ENCODE assay signal across 7 mouse cellular contexts in genomic region chr6:128437731-128438316, GRCm38 (mm10). TPM values are rescaled to one million over a fixed set of nuclear protein-coding genes. Genes with fewer than 3 reads are reported as not detected.
DNase-seq lines count a peak whose midpoint lies in the region; ATAC-seq and TF ChIP-seq lines count a peak whose summit lies in the region.

No protein-coding gene starts in this region.

- no peaks in the 10 kb centered on the region for H3K9me3 ChIP-seq in forebrain, postnatal 0 days (ENCODE audit: low read length)
- H3K9me3 ChIP-seq in hindbrain, embryonic 14.5 days (ENCODE audit: control insufficient read depth, low read length), result no peaks in the 10 kb centered on the region
- no peaks in the 10 kb centered on the region for H3K9me3 ChIP-seq in limb, embryonic 12.5 days
- H3K9me3 ChIP-seq in midbrain, embryonic 13.5 days, result no peaks in the 10 kb centered on the region

- no peaks in the 10 kb centered on the region for H3K27me3 ChIP-seq in cerebellum, adult 2 months (ENCODE audit: control insufficient read depth, insufficient read depth, low read length)
- no peaks in the 10 kb centered on the region for H3K27me3 ChIP-seq in forebrain, postnatal 0 days (ENCODE audit: insufficient read depth, low read length)
- H3K27me3 ChIP-seq in hindbrain, embryonic 14.5 days (ENCODE audit: control insufficient read depth, insufficient read depth, low read length), result no peaks in the 10 kb centered on the region
- no peaks in the 10 kb centered on the region for H3K27me3 ChIP-seq in limb, embryonic 12.5 days
- peaks cover 6% of the 10 kb centered on the region; the same call in 1 of the 2 replicates for H3K27me3 ChIP-seq in midbrain, embryonic 13.5 days
- H3K27me3 ChIP-seq in small intestine, adult 2 months (ENCODE audit: control insufficient read depth, insufficient read depth, low read length), result no peaks in the 10 kb centered on the region

- peaks cover 22% of the 10 kb centered on the region for H3K4me1 ChIP-seq in cerebellum, adult 2 months (ENCODE audit: control insufficient read depth, insufficient read depth, low read length)
- peaks cover 4% of the 10 kb centered on the region for H3K4me1 ChIP-seq in forebrain, postnatal 0 days (ENCODE audit: insufficient read depth)
- peaks cover 8% of the 10 kb centered on the region for H3K4me1 ChIP-seq in hindbrain, embryonic 14.5 days (replicated peaks; ENCODE audit: control insufficient read depth, insufficient read depth, low read length)
- H3K4me1 ChIP-seq in limb, embryonic 12.5 days (replicated peaks), result peaks cover 20% of the 10 kb centered on the region
- H3K4me1 ChIP-seq in midbrain, embryonic 13.5 days (replicated peaks), result peaks cover 23% of the 10 kb centered on the region
- H3K4me1 ChIP-seq in small intestine, adult 2 months (ENCODE audit: control insufficient read depth, insufficient read depth, insufficient read length, low read length), result peaks cover 19% of the 10 kb centered on the region; the same call in 1 of the 2 replicates

- ATAC-seq in forebrain, postnatal 0 days, result peak; percentile 73
- peak; percentile 73 for ATAC-seq in hindbrain, embryonic 14.5 days (ENCODE audit: low FRiP score)
- peak; percentile 37 for ATAC-seq in limb, embryonic 12.5 days (ENCODE audit: insufficient number of reproducible peaks, insufficient read depth, low FRiP score, low TSS enrichment, low read depth)
- ATAC-seq in midbrain, embryonic 13.5 days, result peak; percentile 80

- peak; percentile 67 for DNase-seq in R1 (ENCODE audit: low read depth, low spot score)
- peak; percentile 74 to 81 for DNase-seq in cerebellum, adult 2 months
- peak; percentile 77 for DNase-seq in forebrain, postnatal 0 days
- DNase-seq in hindbrain, embryonic 14.5 days (ENCODE audit: low spot score), result peak; percentile 65

- no peak for TF ChIP-seq CTCF in cerebellum, adult 2 months (IDR thresholded peaks at IDR 0.05; ENCODE audit: borderline replicate concordance, insufficient read depth, low read depth, low read length)
- no peak for TF ChIP-seq CTCF in forebrain, postnatal 0 days (IDR thresholded peaks at IDR 0.05; ENCODE audit: low read depth)
- TF ChIP-seq CTCF in small intestine, adult 2 months (IDR thresholded peaks at IDR 0.05; ENCODE audit: extremely low read depth, insufficient read length, insufficient replicate concordance, low read depth, low read length), result no peak

- peaks cover 35% of the 10 kb centered on the region for H3K36me3 ChIP-seq in forebrain, postnatal 0 days (ENCODE audit: insufficient read depth)
- H3K36me3 ChIP-seq in hindbrain, embryonic 14.5 days (replicated peaks; ENCODE audit: control insufficient read depth, insufficient read depth), result peaks cover 36% of the 10 kb centered on the region
- H3K36me3 ChIP-seq in limb, embryonic 12.5 days, result peaks cover 39% of the 10 kb centered on the region
- H3K36me3 ChIP-seq in midbrain, embryonic 13.5 days, result peaks cover 38% of the 10 kb centered on the region
- H3K36me3 ChIP-seq in small intestine, adult 2 months (ENCODE audit: control insufficient read depth, insufficient read depth, low read length), result peaks cover 28% of the 10 kb centered on the region

- peak; percentile 35; the same call in 1 of the 2 replicates for TF ChIP-seq POLR2A in cerebellum, adult 2 months (IDR thresholded peaks at IDR 0.05; ENCODE audit: borderline replicate concordance, insufficient read depth, low read length)
- no peak for TF ChIP-seq POLR2A in small intestine, adult 2 months (IDR thresholded peaks at IDR 0.05; ENCODE audit: low read depth, low read length)

- peak overlapping the region; percentile 60 for H3K27ac ChIP-seq in cerebellum, adult 2 months (ENCODE audit: insufficient read depth, low read length)
- H3K27ac ChIP-seq in forebrain, postnatal 0 days (ENCODE audit: low read depth, low read length), result peak overlapping the region; percentile 92
- peak overlapping the region; percentile 96 for H3K27ac ChIP-seq in hindbrain, embryonic 14.5 days
- peak overlapping the region; percentile 96 for H3K27ac ChIP-seq in limb, embryonic 12.5 days
- H3K27ac ChIP-seq in midbrain, embryonic 13.5 days, result peak overlapping the region; percentile 96
- peak overlapping the region; percentile 75 for H3K27ac ChIP-seq in small intestine, adult 2 months (ENCODE audit: insufficient read depth, low read depth, low read length)

- H3K9ac ChIP-seq in forebrain, postnatal 0 days, result peak overlapping the region; percentile 97
- H3K9ac ChIP-seq in hindbrain, embryonic 14.5 days, result peak overlapping the region; percentile 98
- peak overlapping the region; percentile 98 for H3K9ac ChIP-seq in limb, embryonic 12.5 days (replicated peaks)
- peak overlapping the region; percentile 98 for H3K9ac ChIP-seq in midbrain, embryonic 13.5 days (replicated peaks)

- H3K4me2 ChIP-seq in forebrain, postnatal 0 days (ENCODE audit: low read depth), result peak overlapping the region; percentile 61
- H3K4me2 ChIP-seq in hindbrain, embryonic 14.5 days (replicated peaks), result peak overlapping the region; percentile 70
- H3K4me2 ChIP-seq in limb, embryonic 12.5 days, result peak overlapping the region; percentile 71
- H3K4me2 ChIP-seq in midbrain, embryonic 13.5 days (replicated peaks), result peak overlapping the region; percentile 75

- H3K4me3 ChIP-seq in cerebellum, adult 2 months (replicated peaks; ENCODE audit: insufficient read depth, low read depth, low read length), result peak overlapping the region; percentile 92
- peak overlapping the region; percentile 98 for H3K4me3 ChIP-seq in forebrain, postnatal 0 days (ENCODE audit: low read depth, low read length)
- peak overlapping the region; percentile 97 for H3K4me3 ChIP-seq in hindbrain, embryonic 14.5 days (replicated peaks; ENCODE audit: low read length)
- peak overlapping the region; percentile 97 for H3K4me3 ChIP-seq in limb, embryonic 12.5 days (replicated peaks)
- H3K4me3 ChIP-seq in midbrain, embryonic 13.5 days (replicated peaks), result peak overlapping the region; percentile 74
- H3K4me3 ChIP-seq in small intestine, adult 2 months (ENCODE audit: low read depth, low read length), result peak overlapping the region; percentile 93

- WGBS in cerebellum, adult 2 months, result under 1% methylated on average over 52 of the region's 52 CpGs
- 1% methylated on average over 50 of the region's 52 CpGs for WGBS in forebrain, postnatal 0 days
- WGBS in hindbrain, embryonic 14.5 days, result 0% methylated on average over 43 of the region's 52 CpGs
- under 1% methylated on average over 52 of the region's 52 CpGs for WGBS in limb, embryonic 12.5 days
- 0% methylated on average over 48 of the region's 52 CpGs for WGBS in midbrain, embryonic 13.5 days
- WGBS in small intestine, adult 2 months, result under 1% methylated on average over 52 of the region's 52 CpGs

RNA-seq across cellular contexts. Expression of gene Fkbp4, which starts 0.7 kb away (rescaled TPM):
- polyA plus RNA-seq in cerebellum, adult 2 months (2012; rRNA removed), result 249 and 256 TPM in 2 replicates
- 201 and 235 TPM in 2 replicates for total RNA-seq in forebrain, postnatal 0 days (2014; rRNA removed)
- polyA plus RNA-seq in forebrain, postnatal 0 days (2015; fragmentation: Nextera tagmentation; extraction: Ambion mirVana), result 253 and 276 TPM in 2 replicates
- polyA plus RNA-seq in hindbrain, embryonic 14.5 days (2014; fragmentation: Nextera tagmentation; extraction: Ambion mirVana), result 293 and 307 TPM in 2 replicates
- polyA plus RNA-seq in limb, embryonic 12.5 days (2016; fragmentation: Nextera tagmentation; extraction: Ambion mirVana), result 548 and 573 TPM in 2 replicates
- 430 and 454 TPM in 2 replicates for polyA plus RNA-seq in midbrain, embryonic 13.5 days (2015; fragmentation: Nextera tagmentation; extraction: Ambion mirVana)
- 52.9 and 105 TPM in 2 replicates for polyA plus RNA-seq in small intestine, adult 2 months (2012; rRNA removed)

RNA-seq across cellular contexts. Expression of gene Itfg2, which starts 13.1 kb away (rescaled TPM):
- polyA plus RNA-seq in cerebellum, adult 2 months (2012; rRNA removed), result 48.1 and 52.5 TPM in 2 replicates
- total RNA-seq in forebrain, postnatal 0 days (2014; rRNA removed), result 25.3 and 57.6 TPM in 2 replicates
- polyA plus RNA-seq in forebrain, postnatal 0 days (2015; fragmentation: Nextera tagmentation; extraction: Ambion mirVana), result 28.1 and 33.7 TPM in 2 replicates
- 36.0 and 39.4 TPM in 2 replicates for polyA plus RNA-seq in hindbrain, embryonic 14.5 days (2014; fragmentation: Nextera tagmentation; extraction: Ambion mirVana)
- polyA plus RNA-seq in limb, embryonic 12.5 days (2016; fragmentation: Nextera tagmentation; extraction: Ambion mirVana), result 35.9 and 39.3 TPM in 2 replicates
- polyA plus RNA-seq in midbrain, embryonic 13.5 days (2015; fragmentation: Nextera tagmentation; extraction: Ambion mirVana), result 43.6 and 48.7 TPM in 2 replicates
- polyA plus RNA-seq in small intestine, adult 2 months (2012; rRNA removed), result 16.1 and 16.2 TPM in 2 replicates

RNA-seq across cellular contexts. Expression of gene Nrip2, which starts 38.7 kb away (rescaled TPM):
- 52.2 and 59.6 TPM in 2 replicates for polyA plus RNA-seq in cerebellum, adult 2 months (2012; rRNA removed)
- total RNA-seq in forebrain, postnatal 0 days (2014; rRNA removed), result 7.1 and 8.5 TPM in 2 replicates
- polyA plus RNA-seq in forebrain, postnatal 0 days (2015; fragmentation: Nextera tagmentation; extraction: Ambion mirVana), result 5.5 and 7.4 TPM in 2 replicates
- polyA plus RNA-seq in hindbrain, embryonic 14.5 days (2014; fragmentation: Nextera tagmentation; extraction: Ambion mirVana), result 8.9 and 9.0 TPM in 2 replicates
- 3.5 and 4.2 TPM in 2 replicates for polyA plus RNA-seq in limb, embryonic 12.5 days (2016; fragmentation: Nextera tagmentation; extraction: Ambion mirVana)
- polyA plus RNA-seq in midbrain, embryonic 13.5 days (2015; fragmentation: Nextera tagmentation; extraction: Ambion mirVana), result 7.7 and 7.8 TPM in 2 replicates
- polyA plus RNA-seq in small intestine, adult 2 months (2012; rRNA removed), result 0.49 and 0.63 TPM in 2 replicates

Comparison
In these comparisons a context has a peak if more than half of its experiments do, and no peak if none do; other contexts are left out.
1. Peak in every context shown above with its lines: DNase-seq, ATAC-seq, H3K4me3 ChIP-seq and H3K27ac ChIP-seq.